Mouse (Mus musculus) heart, embryonic 16.5 days (tissue): ENCODE measurements at regions not wholly inside any gene's neighbourhood (a gene's known extent, or its start where the extent isn't known, plus 50 kb on each side); places are given as distances from the start of the nearest gene placed in this dataset.

Experiments
- ATAC-seq: fragments of 200-750 bp; cut with Nextera tagmentation; replicated peaks from 2 replicates; pipeline ENCODE4 v1.8.0; 2017; ENCODE audit warnings: moderate number of reproducible peaks; ENCODE audit not compliant: insufficient read depth, low FRiP score; ENCODE audit errors: extremely low read depth
- H3K27ac ChIP-seq: fragments of 300-500 bp; sonication (generic); 2 replicates; pipeline ENCODE4 v1.5.1; 2014; ENCODE audit warnings: mild to moderate bottlenecking, low read length, control low read depth, moderate library complexity
- H3K27me3 ChIP-seq: fragments of 300-500 bp; sonication (generic); 2 replicates; pipeline ENCODE4 v1.6.1; 2014; ENCODE audit warnings: low read length, mixed read lengths; ENCODE audit not compliant: control insufficient read depth, insufficient read depth
- H3K36me3 ChIP-seq: fragments of 300-500 bp; sonication (generic); 2 replicates; pipeline ENCODE4 v1.6.1; 2014; ENCODE audit not compliant: control insufficient read depth, insufficient read depth
- H3K4me1 ChIP-seq: fragments of 300-500 bp; sonication (generic); 2 replicates; pipeline ENCODE4 v1.6.1; 2014; ENCODE audit warnings: low read length, mixed read lengths; ENCODE audit not compliant: control insufficient read depth, insufficient read depth
- H3K4me2 ChIP-seq: fragments of 300-500 bp; sonication (generic); 2 replicates; pipeline ENCODE4 v1.6.1; 2014; ENCODE audit warnings: low read depth, mild to moderate bottlenecking, control low read depth, low read length
- H3K4me3 ChIP-seq: fragments of 300-500 bp; sonication (generic); 2 replicates; pipeline ENCODE4 v1.5.1; 2014; ENCODE audit warnings: mild to moderate bottlenecking, control low read depth, low read length
- H3K9ac ChIP-seq: fragments of 300-500 bp; sonication (generic); 2 replicates; pipeline ENCODE4 v1.6.1; 2014; ENCODE audit warnings: low read length, control low read depth
- H3K9me3 ChIP-seq: fragments of 300-500 bp; sonication (generic); replicated peaks from 2 replicates; pipeline ENCODE4 v1.6.1; 2016; ENCODE audit warnings: low read length; ENCODE audit not compliant: control insufficient read depth
- WGBS: fragments of 180-500 bp; shearing (Covaris S2); extraction: QIAGEN DNeasy Blood & Tissue Kit; methylation state at CpG from one replicate; pipeline ENCODE4 v1.1.7; 2014; 5-methylcytosine and 5-hydroxymethylcytosine counted together

- 34% methylated on average over 4 of the region's 4 CpGs for WGBS
- H3K9me3 ChIP-seq: no peaks in the 10 kb centered on the region
- no peak overlapping the region for H3K27ac ChIP-seq
- no peaks in the 10 kb centered on the region for H3K36me3 ChIP-seq
- no peak overlapping the region for H3K4me2 ChIP-seq
- no peaks in the 10 kb centered on the region for H3K27me3 ChIP-seq
- H3K4me1 ChIP-seq: no peaks in the 10 kb centered on the region
- H3K9ac ChIP-seq: no peak overlapping the region
- no peak overlapping the region for H3K4me3 ChIP-seq
- ATAC-seq: no peak
Measured at GRCm38 (mm10) chr11:35065959-35066414, 55.0 kb upstream of the Slit3 start.

DNA sequence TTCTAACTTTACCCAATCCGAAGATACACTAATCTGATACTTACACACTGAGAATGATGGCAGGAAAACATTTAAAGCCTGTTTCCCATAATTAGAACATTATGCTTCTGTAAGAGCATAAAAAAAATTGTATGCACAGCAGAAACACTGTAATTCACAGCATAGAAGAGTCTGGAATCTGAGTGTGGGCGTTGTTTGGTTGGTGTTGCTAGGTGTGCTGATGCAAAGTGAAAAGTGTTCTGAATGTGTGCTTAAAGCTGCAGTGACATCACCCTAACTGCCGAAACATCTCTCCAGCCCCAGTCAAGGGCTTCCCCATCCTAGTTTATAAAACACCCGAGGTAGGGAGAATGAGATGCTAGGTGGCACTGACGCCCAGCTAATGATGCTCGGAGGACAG, 63.2 kb upstream of the Slit3 start:
- Histone ChIP-seq H3K27me3 (no peaks in the 10 kb centered on the region), H3K4me3 (no peak overlapping the region), H3K36me3 (no peaks in the 10 kb centered on the region), H3K4me2 (no peak overlapping the region), H3K27ac (no peak overlapping the region), H3K9ac (no peak overlapping the region), H3K4me1 (0 out of 2 replicates have a peak, but pooled peaks cover 3% of the 10 kb centered on the region), H3K9me3 (no peaks in the 10 kb centered on the region)
- 76% methylated on average over 6 of the region's 6 CpGs for WGBS
- no peak for ATAC-seq

DNA sequence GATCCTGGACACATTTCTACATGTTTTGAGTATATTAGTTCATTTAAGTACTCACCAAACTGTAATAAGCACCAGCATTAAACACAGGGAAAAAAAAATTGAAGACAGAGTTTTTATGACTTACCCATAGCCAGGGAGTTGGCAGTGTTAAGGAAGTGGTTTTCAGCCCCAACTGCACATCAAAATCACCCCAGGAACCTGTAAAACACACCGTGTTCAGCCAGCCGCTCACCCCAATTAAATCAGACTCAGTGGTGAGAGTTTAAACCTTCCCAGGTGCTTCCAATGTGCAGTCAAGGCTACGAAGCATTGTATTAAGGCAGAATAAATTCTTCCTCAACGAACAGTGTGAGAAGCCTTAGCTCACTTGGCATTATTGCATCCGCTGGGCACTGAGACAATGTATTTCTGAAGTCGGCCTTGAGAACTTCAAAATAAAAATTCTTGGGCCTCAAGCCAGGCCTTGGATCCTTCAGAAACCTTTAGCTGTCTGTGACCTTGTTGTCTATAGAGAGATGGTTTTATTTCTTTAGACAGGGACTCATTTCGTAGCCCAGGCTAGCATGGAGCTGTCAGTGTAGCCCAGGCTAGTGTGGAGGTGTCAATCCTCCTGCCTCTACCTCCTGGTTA, 65.4 kb upstream of the Slit3 start:
- no peak for ATAC-seq
- no peaks in the 10 kb centered on the region for H3K27me3 ChIP-seq
- H3K9me3 ChIP-seq: no peaks in the 10 kb centered on the region
- no peak overlapping the region for H3K4me2 ChIP-seq
- no peak overlapping the region for H3K4me3 ChIP-seq
- 0 out of 2 replicates have a peak, but pooled peaks cover 3% of the 10 kb centered on the region for H3K4me1 ChIP-seq
- no peaks in the 10 kb centered on the region for H3K36me3 ChIP-seq
- H3K9ac ChIP-seq: no peak overlapping the region
- WGBS: 83% methylated on average over 7 of the region's 7 CpGs
- H3K27ac ChIP-seq: no peak overlapping the region

DNA sequence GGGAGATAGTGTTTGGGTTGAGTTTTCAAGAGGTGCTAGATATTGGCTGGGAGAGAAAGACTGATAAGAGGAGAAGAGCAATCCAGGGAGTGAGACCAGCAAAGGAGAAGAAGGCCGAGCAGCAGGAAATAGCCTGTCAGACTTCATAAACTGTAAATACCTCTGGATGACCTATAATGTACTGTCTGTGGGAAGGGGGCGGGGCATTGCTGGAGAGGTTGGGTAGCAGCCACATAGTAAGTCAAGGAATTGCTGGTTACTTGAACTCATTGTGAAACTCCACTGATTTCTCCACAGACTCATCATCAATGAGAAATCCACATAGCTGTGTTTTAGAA, 67.4 kb upstream of the Slit3 start:
- peak; percentile 28; the same call in 1 of the 2 replicates for ATAC-seq
- Histone ChIP-seq H3K4me1 (0 out of 2 replicates have a peak, but pooled peaks cover 3% of the 10 kb centered on the region), H3K9ac (no peak overlapping the region), H3K4me3 (no peak overlapping the region), H3K9me3 (no peaks in the 10 kb centered on the region), H3K27me3 (no peaks in the 10 kb centered on the region), H3K4me2 (no peak overlapping the region), H3K36me3 (no peaks in the 10 kb centered on the region), H3K27ac (no peak overlapping the region)
- 32% methylated on average over 2 of the region's 2 CpGs for WGBS

DNA sequence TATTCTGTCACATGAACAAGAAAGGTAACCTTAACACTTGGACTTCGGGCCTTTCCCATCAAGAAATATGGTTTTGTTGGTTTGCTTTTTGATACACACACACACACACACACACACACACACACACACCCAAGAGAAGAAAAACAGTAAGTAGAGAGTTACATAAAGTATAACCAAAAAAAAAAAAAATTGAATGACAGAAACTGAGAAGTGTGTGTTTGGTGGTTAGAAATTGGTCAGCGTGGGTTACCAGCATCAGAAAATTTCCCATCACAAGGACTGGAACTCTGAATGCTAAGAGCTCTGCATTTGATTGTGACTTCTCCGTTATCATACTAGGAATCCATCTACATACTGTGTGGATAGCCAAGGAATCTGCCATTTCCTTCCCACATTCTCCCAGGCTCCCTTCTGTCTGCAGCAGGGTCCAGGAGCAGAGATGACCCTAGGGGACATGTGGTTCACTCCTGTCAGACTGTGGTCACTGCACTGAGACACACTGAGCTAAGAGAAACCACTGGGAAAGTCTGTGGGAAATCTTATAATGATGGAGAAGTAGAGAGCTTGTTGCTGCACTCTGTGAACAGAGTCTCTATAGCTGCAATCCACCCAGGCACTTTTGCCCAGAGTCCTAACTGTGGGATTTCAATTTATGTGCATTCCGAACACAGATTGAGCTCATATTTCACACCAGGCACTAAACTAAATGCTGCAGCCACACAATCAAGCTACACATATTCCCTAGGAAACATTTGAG, 68.0 kb upstream of the Slit3 start:
- no peaks in the 10 kb centered on the region for H3K36me3 ChIP-seq
- H3K4me3 ChIP-seq: no peak overlapping the region
- H3K27ac ChIP-seq: no peak overlapping the region
- H3K4me1 ChIP-seq: 0 out of 2 replicates have a peak, but pooled peaks cover 3% of the 10 kb centered on the region
- WGBS: 71% methylated on average over 4 of the region's 4 CpGs
- no peak for ATAC-seq
- H3K27me3 ChIP-seq: no peaks in the 10 kb centered on the region
- no peak overlapping the region for H3K4me2 ChIP-seq
- no peaks in the 10 kb centered on the region for H3K9me3 ChIP-seq
- no peak overlapping the region for H3K9ac ChIP-seq

DNA sequence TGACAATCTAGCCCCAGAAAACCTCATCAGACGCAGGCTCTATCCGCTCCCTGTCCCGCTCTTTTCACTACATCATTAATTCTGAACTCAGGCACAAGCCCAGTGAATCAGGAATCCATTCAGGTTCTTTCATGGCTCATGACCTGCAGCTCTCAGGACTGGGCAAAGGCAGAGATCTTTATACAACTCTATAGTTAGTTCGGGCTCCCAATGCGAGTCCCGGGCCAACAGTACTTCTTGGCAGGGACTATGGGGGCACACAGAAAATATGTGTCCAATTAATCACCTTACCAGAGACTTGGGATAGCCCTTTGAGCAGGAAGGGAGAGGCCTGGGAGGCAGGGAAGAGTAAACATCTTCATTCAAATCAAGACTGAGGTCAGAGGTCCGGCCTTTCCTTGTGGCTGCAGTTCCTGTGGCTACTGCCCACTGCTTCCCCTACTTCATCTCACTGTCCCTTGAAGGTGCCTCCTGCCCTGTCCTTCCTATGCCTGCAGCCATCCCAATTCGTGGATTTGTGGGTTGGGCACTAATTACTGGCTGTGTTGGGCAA, 71.3 kb upstream of the Slit3 start:
- Histone ChIP-seq H3K27me3 (no peaks in the 10 kb centered on the region), H3K9ac (no peak overlapping the region), H3K9me3 (no peaks in the 10 kb centered on the region), H3K4me2 (no peak overlapping the region), H3K27ac (no peak overlapping the region), H3K36me3 (no peaks in the 10 kb centered on the region), H3K4me3 (no peak overlapping the region), H3K4me1 (0 out of 2 replicates have a peak, but pooled peaks cover 3% of the 10 kb centered on the region)
- 78% methylated on average over 8 of the region's 8 CpGs for WGBS
- ATAC-seq: no peak

DNA sequence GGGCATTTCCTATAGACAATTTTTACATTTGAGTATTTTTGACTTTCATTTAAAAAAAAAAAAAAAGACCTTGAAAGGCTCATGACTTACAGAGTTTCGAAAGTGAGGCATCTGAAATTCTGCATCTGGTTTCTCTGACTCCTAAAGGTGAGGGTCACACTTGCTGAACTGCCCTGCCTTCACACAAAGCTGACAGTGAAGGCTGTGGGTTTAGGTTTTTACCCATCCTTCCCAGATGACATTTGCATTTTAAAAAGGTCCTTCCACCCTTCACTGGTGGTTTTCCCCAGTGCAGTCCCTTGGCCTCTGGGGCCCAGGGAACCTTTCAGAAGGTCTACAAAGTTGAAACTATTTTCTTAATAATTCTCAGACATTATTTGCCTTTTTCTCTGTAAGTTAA, 76.4 kb upstream of the Slit3 start:
- no peaks in the 10 kb centered on the region for H3K4me1 ChIP-seq
- no peak for ATAC-seq
- H3K9me3 ChIP-seq: no peaks in the 10 kb centered on the region
- H3K9ac ChIP-seq: no peak overlapping the region
- no peak overlapping the region for H3K4me3 ChIP-seq
- no peak overlapping the region for H3K27ac ChIP-seq
- H3K27me3 ChIP-seq: no peaks in the 10 kb centered on the region
- H3K4me2 ChIP-seq: no peak overlapping the region
- H3K36me3 ChIP-seq: no peaks in the 10 kb centered on the region
- WGBS: 62% methylated on average over 1 of the region's 1 CpGs

GRCm38 (mm10) chr11:35024448-35024847, 96.6 kb upstream of the Slit3 start:
- Histone ChIP-seq H3K4me3 (peak overlapping the region; percentile 8; the same call in 1 of the 2 replicates), H3K9me3 (no peaks in the 10 kb centered on the region), H3K27me3 (no peaks in the 10 kb centered on the region), H3K4me1 (peaks cover 7% of the 10 kb centered on the region), H3K27ac (no peak overlapping the region), H3K9ac (no peak overlapping the region), H3K4me2 (peak overlapping the region; percentile 43), H3K36me3 (no peaks in the 10 kb centered on the region)
- 4% methylated on average over 8 of the region's 8 CpGs for WGBS
- no peak for ATAC-seq

DNA sequence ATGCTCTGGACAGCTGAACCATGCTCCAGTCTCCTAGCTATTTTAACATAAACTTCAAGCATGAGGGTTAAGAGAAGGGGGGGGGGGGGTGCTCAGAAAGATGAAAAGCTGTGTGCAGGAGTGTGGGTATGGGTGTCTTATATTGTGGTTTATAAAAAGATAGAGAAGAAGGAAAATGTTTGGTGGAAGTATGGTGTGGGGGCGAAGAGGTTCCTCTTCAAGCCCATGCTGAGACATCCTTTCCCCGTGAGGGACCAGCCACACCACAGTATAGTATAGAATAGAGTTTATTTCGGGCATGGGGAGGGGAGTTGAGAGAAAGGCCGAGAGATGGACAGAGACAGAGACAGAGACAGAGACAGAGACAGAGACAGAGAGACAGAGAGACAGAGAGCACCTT, 97.2 kb upstream of the Slit3 start:
- H3K27me3 ChIP-seq: no peaks in the 10 kb centered on the region
- no peaks in the 10 kb centered on the region for H3K36me3 ChIP-seq
- no peak overlapping the region for H3K27ac ChIP-seq
- no peak overlapping the region for H3K4me3 ChIP-seq
- 71% methylated on average over 4 of the region's 4 CpGs for WGBS
- peaks cover 7% of the 10 kb centered on the region for H3K4me1 ChIP-seq
- H3K9ac ChIP-seq: no peak overlapping the region
- H3K4me2 ChIP-seq: no peak overlapping the region
- H3K9me3 ChIP-seq: no peaks in the 10 kb centered on the region
- ATAC-seq: no peak; the same call in 1 of the 2 replicates
